Mouse (Mus musculus): ENCODE data around the gene Atf2.

- TF ChIP-seq POLR2A (IDR thresholded peaks at IDR 0.05; ENCODE audit: borderline replicate concordance, extremely low read depth, low read depth, low read length): no peak
- TF ChIP-seq CTCF (IDR thresholded peaks at IDR 0.05; ENCODE audit: insufficient read depth, low read length): no peak
Measured at GRCm38 (mm10) chr2:73900364-73900763, 7.9 kb upstream of the Atf2 start.

All from lung, adult 2 months (tissue).